Mouse (Mus musculus) erythroblast, embryonic 14.5 days (primary cell): Measurements from ENCODE around the gene Lsr. TPM values are rescaled to one million over a fixed set of nuclear protein-coding genes. Genes with fewer than 3 reads are reported as not detected.

Source experiments
- H3K27me3 ChIP-seq: 2 replicates; pipeline ENCODE4 v1.6.1; 2012; ENCODE audit warnings: inconsistent platforms; ENCODE audit not compliant: control insufficient read depth
- H3K36me3 ChIP-seq: 2 replicates; pipeline ENCODE4 v1.6.1; 2012; ENCODE audit warnings: mild to moderate bottlenecking, inconsistent platforms; ENCODE audit not compliant: control insufficient read depth
- H3K4me1 ChIP-seq: 2 replicates; pipeline ENCODE4 v1.6.1; 2012; ENCODE audit warnings: inconsistent platforms; ENCODE audit not compliant: control insufficient read depth
- H3K4me3 ChIP-seq: replicated peaks from 2 replicates; pipeline ENCODE3; 2012; ENCODE audit warnings: moderate library complexity, mild to moderate bottlenecking, inconsistent platforms
- H3K9me3 ChIP-seq: 2 replicates; pipeline ENCODE4 v1.6.1; 2012; ENCODE audit warnings: low read length, inconsistent platforms, mixed read lengths; ENCODE audit not compliant: control insufficient read depth
- GATA1 ChIP-seq: IDR thresholded peaks from 2 replicates; pipeline ENCODE4 v1.6.1; 2012; ENCODE audit warnings: low read length, inconsistent platforms, mixed read lengths
- TAL1 ChIP-seq: IDR thresholded peaks from 3 replicates; pipeline ENCODE4 v1.6.1; 2012; ENCODE audit warnings: low read length, inconsistent platforms, mixed read lengths
- polyA plus RNA-seq: library from polyadenylated mRNA; stranded (reverse); fragments of >175 nt; gene quantifications from 2 replicates; pipeline ENCODE4 v1.2.3, GENCODE M21; 2012

The Lsr gene
- polyA plus RNA-seq, 1 experiment, result 0.06 TPM

DNA sequence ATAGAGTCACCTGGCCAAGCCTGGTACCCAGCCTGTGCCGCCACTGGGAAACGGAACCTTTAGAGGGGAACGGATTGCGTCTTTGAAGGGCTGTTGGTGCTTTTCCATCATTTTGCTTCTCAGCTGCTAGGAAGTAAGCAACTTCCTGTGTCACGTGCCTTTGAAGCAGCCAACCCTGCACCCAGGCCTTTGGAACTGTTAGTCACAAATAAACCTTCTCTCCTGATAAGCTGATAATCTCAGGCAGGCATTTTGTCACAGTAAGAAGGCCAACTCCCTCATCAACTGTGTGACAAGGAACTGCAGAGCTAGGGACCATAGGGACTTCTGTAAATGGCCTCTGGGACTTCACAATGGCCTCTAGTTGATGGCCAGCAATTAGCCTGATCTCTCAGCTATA lies 18.9 kb upstream of the Lsr start:
- no peaks in the 10 kb centered on the region for H3K36me3 ChIP-seq
- TF ChIP-seq GATA1, result no peak
- no peak for TF ChIP-seq TAL1
- H3K9me3 ChIP-seq, result 0 out of 2 replicates have a peak, but pooled peaks cover 2% of the 10 kb centered on the region
- no peaks in the 10 kb centered on the region for H3K4me1 ChIP-seq
- no peak overlapping the region for H3K4me3 ChIP-seq
- no peaks in the 10 kb centered on the region for H3K27me3 ChIP-seq

DNA sequence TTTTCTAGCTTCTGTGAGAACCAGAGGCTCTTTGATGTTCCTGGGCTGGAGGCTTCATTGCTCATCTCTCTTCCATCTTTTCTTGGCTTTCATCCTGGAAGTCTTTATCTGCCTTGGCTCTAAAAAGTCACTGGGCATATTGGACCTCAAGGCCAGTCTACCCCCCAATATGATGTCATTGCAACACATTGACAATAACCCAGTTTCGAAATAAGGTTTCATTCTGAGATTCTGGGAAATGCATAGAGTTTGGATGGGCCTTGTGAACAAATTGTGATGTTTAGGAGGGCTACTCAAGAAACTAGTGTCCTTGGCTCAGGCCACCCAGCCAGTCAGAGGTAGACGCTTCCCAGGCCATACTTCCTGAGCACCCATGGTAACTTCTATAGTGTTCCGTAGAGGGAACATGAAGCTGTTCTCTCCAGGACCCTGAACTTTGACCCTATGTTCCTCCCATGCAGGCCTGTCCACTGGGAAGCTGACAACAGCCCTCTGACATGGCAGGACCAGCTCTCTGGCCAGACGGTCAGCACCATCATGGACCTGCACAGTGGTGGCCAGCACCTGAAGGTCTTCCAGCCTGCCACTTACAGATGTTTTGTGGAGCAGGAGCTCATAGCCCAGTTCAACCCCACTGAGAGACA lies 15.4 kb upstream of the Lsr start:
- Histone ChIP-seq H3K4me1 (no peaks in the 10 kb centered on the region), H3K36me3 (no peaks in the 10 kb centered on the region), H3K9me3 (no peaks in the 10 kb centered on the region), H3K27me3 (no peaks in the 10 kb centered on the region), H3K4me3 (no peak overlapping the region)
- no peak for TF ChIP-seq GATA1
- TF ChIP-seq TAL1, result no peak

DNA sequence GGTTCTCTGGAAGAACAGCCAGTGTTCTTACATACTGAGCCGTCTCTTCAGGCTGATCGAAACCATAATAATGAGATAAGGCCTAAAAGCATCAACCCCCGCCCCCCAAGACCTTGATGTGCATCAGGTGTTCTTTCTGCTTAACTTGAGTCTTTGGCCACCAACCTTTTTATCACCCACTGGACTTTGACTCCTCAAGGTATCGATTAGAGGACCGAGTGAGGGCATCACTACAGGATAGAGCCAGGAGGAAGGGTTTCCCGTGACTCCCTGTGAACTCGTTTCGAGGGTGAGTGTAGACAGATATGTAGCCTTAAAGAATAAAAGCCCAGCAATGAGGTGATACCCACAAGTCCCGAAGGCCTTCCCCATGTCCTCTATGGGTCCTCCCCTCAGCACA lies 12.1 kb upstream of the Lsr start:
- TF ChIP-seq TAL1 (no peak), GATA1 (no peak)
- Histone ChIP-seq H3K4me3 (no peak overlapping the region), H3K27me3 (no peaks in the 10 kb centered on the region), H3K4me1 (no peaks in the 10 kb centered on the region), H3K36me3 (no peaks in the 10 kb centered on the region), H3K9me3 (no peaks in the 10 kb centered on the region)

DNA sequence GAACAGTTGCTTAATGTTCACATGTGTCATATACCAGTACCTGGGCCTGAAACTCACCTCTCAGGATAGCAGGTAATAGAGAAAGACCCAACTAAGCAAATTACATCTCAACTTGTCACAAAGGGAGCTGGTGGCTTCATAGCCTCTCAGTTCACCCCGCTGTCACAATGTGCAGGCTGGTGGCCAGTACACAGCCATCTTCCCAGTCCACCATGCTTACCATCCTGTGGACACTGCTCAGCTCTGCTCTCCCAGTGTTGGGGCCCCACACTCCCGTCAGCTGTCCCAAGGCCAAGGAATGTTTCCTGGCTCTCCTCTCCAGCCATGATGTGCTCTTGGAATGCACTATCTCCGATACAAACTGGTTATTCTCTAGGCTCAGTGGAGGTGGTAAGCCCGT lies 8.4 kb upstream of the Lsr start:
- Histone ChIP-seq H3K4me3 (no peak overlapping the region), H3K9me3 (no peaks in the 10 kb centered on the region), H3K4me1 (no peaks in the 10 kb centered on the region), H3K27me3 (no peaks in the 10 kb centered on the region), H3K36me3 (no peaks in the 10 kb centered on the region)
- TF ChIP-seq GATA1, result no peak
- no peak for TF ChIP-seq TAL1

DNA sequence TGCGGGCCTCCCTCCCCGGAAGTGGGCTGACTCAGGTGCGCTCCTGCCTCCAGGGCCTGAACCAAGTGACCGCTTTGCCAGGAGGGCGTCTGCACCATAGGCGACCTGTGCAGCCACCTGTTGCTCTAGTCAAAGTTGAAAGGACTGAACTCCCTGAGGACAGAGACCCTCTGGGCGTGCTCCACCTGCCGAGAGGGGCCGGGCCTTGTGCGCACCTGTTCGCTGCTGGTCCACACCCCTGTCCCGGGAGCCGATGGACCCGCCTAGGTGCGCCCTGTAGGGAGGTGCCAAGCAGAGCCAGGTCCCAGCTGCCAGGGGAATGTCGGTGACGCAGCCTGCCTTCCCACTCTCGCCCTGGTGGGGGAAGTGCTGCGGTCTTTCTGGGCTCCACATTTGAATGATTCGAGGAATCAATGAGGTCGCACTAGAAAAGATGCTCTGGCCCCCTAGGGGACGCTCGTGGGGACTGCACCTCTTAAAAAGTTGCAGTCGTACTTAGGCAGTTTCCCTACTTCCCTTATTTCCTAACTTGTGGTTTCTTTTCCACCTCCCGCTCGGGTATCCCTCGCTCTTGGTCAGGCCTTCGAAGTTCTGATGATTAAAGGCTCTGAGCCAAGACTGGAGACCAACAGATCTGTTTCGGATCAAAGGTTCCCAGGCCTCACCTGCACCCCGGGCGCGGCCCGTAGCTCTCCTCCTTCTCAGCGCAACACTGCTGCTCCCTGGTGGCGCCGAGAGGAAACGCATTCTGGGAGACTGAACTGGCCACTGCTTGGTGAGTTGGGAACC lies 431 bp upstream of the Lsr start, which contains the start of gene Fam187b:
Fam187b (plus strand) TSS at position 290 of the 789 bp plus-strand sequence.
- Histone ChIP-seq H3K9me3 (no peaks in the 10 kb centered on the region; the same call in 1 of the 2 replicates), H3K36me3 (peaks cover 2% of the 10 kb centered on the region; the same call in 1 of the 2 replicates), H3K4me3 (peak within 1 kb of the TSS; percentile 55), H3K4me1 (peaks cover 7% of the 10 kb centered on the region), H3K27me3 (peaks cover 23% of the 10 kb centered on the region)
- TF ChIP-seq GATA1 (no peak), TAL1 (no peak)

DNA sequence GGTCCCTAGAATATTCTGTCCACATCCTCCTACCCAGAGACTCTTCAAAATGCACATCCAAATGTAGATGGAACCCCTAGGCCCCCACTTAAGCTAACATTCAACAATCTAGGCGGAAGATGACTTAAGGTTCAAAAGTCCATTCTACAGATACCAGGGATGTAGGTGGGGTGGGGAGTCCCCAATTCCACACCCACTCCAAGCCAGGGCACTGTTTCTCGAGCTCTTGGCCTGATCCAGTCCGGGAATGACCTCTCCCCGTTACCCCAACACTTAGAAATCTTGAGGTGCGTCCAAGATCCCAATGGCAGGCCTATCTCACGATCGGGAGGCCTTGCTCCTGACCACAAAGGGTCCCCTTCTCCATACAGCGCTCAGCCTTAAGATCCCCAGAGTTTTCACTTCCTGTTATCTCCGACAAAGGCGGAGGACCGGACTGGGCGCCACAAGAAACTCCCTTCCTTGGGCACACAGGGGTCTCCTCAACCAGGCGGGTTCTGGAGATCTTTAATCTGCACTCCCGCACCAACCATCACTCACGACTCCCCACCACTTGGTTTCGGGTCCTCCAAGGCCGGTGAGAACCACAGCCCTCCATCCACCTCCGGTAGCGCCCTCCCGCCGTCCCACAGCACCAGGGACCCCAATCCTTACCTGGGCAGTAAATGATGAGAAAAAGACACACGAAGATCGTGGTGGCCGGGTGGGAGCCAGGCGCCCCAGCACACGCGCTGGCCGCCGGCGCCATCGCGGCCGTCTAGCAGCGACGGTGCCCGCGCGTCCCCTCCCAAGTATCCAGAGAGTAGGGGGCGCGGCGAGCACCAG lies 626 bp downstream of the Lsr start:
- Histone ChIP-seq H3K9me3 (no peaks in the 10 kb centered on the region; the same call in 1 of the 2 replicates), H3K4me3 (peak overlapping the region; percentile 55), H3K36me3 (peaks cover 2% of the 10 kb centered on the region; the same call in 1 of the 2 replicates), H3K4me1 (peaks cover 7% of the 10 kb centered on the region), H3K27me3 (peaks cover 23% of the 10 kb centered on the region)
- TF ChIP-seq TAL1, result no peak
- no peak for TF ChIP-seq GATA1

DNA sequence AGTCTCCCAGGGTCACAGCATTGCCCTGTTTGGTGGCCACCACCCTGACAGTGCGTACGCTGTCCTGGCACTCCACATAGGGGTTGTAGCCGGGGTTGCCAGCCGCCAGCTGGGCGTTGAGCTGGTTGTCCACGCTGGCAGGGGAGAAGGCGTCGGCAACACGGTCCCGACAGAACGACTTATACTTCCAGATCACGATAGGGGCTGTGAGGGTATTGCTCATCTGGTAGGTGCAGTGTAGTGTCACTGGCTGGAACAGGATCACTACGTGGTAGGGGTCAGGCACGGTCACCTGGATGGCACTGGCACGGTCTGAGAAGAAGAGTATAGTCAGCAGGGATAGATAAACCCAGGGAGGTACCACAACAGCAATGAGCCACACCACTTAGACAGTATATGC lies 1.4 kb downstream of the Lsr start:
- Histone ChIP-seq H3K4me3 (no peak overlapping the region), H3K4me1 (peaks cover 7% of the 10 kb centered on the region), H3K36me3 (peaks cover 2% of the 10 kb centered on the region; the same call in 1 of the 2 replicates), H3K9me3 (no peaks in the 10 kb centered on the region; the same call in 1 of the 2 replicates), H3K27me3 (peaks cover 23% of the 10 kb centered on the region)
- TF ChIP-seq TAL1 (no peak), GATA1 (no peak)

DNA sequence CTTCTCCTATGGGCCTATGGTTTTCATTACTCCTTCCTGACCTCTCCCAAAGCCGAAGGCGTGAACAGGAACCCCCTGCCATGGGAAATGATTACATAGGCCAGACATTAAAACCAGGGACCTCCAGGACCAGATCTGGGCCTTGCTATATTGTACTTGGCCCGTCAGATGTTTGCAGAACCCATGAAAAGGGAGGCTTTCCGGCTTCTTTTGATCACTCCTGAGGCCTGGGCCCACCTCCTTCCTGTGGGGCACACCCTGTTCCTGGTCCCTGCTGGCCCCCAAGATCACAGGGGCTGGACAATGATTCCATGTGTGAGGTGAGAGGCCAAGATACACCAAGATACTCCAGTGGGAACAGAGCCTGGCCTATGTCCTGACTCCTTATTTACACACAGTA lies 4.1 kb downstream of the Lsr start:
- Histone ChIP-seq H3K4me1 (peaks cover 9% of the 10 kb centered on the region), H3K9me3 (no peaks in the 10 kb centered on the region; the same call in 1 of the 2 replicates), H3K4me3 (no peak overlapping the region), H3K36me3 (peaks cover 3% of the 10 kb centered on the region; the same call in 1 of the 2 replicates), H3K27me3 (peaks cover 23% of the 10 kb centered on the region)
- TF ChIP-seq TAL1, result no peak
- no peak for TF ChIP-seq GATA1

DNA sequence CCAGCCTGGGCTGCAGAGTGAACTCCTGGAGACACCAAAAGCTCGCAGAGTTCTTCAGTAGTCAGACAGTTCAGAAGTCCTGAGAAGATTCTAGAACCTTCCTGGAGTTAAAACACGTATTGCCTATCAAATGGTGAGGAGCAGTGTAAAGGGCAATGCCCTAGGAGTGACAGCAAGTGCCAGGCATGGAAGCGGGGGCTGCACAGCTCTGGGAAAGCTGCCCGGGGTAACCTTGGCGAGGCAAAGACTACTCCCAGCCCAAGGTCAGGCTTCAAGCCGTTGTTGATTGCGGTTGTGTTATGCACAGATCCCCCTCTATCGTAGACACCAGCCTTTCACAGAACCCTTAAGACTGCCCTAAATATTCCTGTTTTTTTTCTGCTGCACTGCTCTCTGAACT lies 4.7 kb downstream of the Lsr start:
- Histone ChIP-seq H3K4me1 (peaks cover 11% of the 10 kb centered on the region), H3K36me3 (peaks cover 3% of the 10 kb centered on the region; the same call in 1 of the 2 replicates), H3K27me3 (peaks cover 21% of the 10 kb centered on the region), H3K9me3 (no peaks in the 10 kb centered on the region; the same call in 1 of the 2 replicates), H3K4me3 (no peak overlapping the region)
- no peak for TF ChIP-seq GATA1
- TF ChIP-seq TAL1, result no peak
